Mouse (Mus musculus) neural tube, embryonic 12.5 days (tissue): ENCODE measurements around the gene Snx32. TPM values are rescaled to one million over a fixed set of nuclear protein-coding genes. Genes with fewer than 3 reads are reported as not detected.
A peak's percentile ranks its signal among the peaks of the same experiment; 100 is the strongest.

Experiments
- ATAC-seq: fragments of 200-750 bp; cut with Nextera tagmentation; 2 replicates; pipeline ENCODE4 v1.8.0; 2017; ENCODE audit warnings: low read depth, mild to moderate bottlenecking, moderate TSS enrichment, moderate library complexity; ENCODE audit not compliant: low FRiP score
- H3K27ac ChIP-seq: fragments of 300-500 bp; sonication (generic); 2 replicates; pipeline ENCODE4 v1.5.1; 2016
- H3K27me3 ChIP-seq: fragments of 300-500 bp; sonication (generic); replicated peaks from 2 replicates; pipeline ENCODE4 v1.6.1; 2016; ENCODE audit warnings: mild to moderate bottlenecking
- H3K36me3 ChIP-seq: fragments of 300-500 bp; sonication (generic); 2 replicates; pipeline ENCODE4 v1.6.1; 2016; ENCODE audit warnings: mild to moderate bottlenecking
- H3K4me1 ChIP-seq: fragments of 300-500 bp; sonication (generic); 2 replicates; pipeline ENCODE4 v1.6.1; 2016
- H3K4me2 ChIP-seq: fragments of 300-500 bp; sonication (generic); replicated peaks from 2 replicates; pipeline ENCODE4 v1.6.1; 2016; ENCODE audit warnings: mild to moderate bottlenecking
- H3K4me3 ChIP-seq: fragments of 300-500 bp; sonication (generic); 2 replicates; pipeline ENCODE4 v1.5.1; 2016
- H3K9ac ChIP-seq: fragments of 300-500 bp; sonication (generic); 2 replicates; pipeline ENCODE4 v1.6.1; 2016; ENCODE audit warnings: mild to moderate bottlenecking
- H3K9me3 ChIP-seq: fragments of 300-500 bp; sonication (generic); 2 replicates; pipeline ENCODE4 v1.6.1; 2016; ENCODE audit warnings: mild to moderate bottlenecking
- WGBS: fragments of 180-500 bp; shearing (Covaris S2); methylation state at CpG from one replicate; pipeline ENCODE4 v1.1.7; 2016; 5-methylcytosine and 5-hydroxymethylcytosine counted together
- polyA plus RNA-seq: library from polyadenylated mRNA; unstranded; fragments of >200 nt; fragmentation: Nextera tagmentation; extraction: Ambion mirVana; gene quantifications from 2 replicates; pipeline ENCODE4 v1.2.1, GENCODE M21; 2016

Snx32 gene
- polyA plus RNA-seq, 1 experiment from 2014 or later, result 47.1 TPM

DNA sequence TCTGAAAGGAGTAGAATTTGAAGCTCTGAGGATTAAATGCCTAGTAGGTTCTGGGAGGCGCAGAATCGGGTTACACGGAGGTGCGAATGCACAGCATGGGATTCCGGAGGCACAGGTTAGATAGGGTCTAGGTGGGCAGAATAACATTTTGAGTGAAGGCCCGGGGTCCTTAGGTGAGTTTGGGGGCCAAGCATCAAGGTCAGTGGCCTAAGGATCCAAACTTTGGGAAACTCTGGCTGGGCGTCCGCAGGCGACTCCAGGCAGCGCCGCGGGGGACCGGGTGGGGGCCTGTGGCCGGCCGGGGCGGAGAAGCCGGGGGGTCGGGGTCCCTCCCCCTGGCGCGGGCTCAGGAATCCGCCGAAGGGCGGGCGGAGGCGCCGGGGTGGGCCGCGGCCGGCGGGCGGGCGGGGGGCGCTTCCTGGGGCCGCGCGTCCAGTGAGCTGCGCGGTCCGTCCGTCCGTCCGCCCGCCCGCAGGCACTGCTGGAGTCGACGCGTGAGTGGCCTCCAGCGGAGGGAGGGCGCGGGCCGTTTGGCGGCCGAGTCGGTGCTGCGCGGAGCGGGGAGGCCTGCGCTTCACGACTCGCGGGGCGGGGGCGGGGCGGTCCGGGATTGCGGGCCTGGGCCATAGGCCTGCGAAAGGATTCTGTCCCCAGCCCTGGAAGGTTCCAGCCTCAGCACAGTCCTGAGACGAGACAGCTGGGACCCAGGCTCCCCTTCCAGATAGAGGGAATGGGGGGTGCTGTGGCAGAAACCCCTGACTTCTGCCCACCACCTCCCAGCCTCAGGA lies 35.9 kb downstream of the Snx32 start:
- Histone ChIP-seq H3K9me3 (no peaks in the 10 kb centered on the region), H3K27me3 (no peaks in the 10 kb centered on the region), H3K4me1 (peaks cover 24% of the 10 kb centered on the region), H3K36me3 (peaks cover 11% of the 10 kb centered on the region; the same call in 1 of the 2 replicates), H3K27ac (peak overlapping the region; percentile 32; the same call in 1 of the 2 replicates), H3K4me3 (peak overlapping the region; percentile 61), H3K4me2 (peak overlapping the region; percentile 98), H3K9ac (peak overlapping the region; percentile 85)
- ATAC-seq, result peak; percentile 67
- 1% methylated on average over 65 of the region's 68 CpGs for WGBS

DNA sequence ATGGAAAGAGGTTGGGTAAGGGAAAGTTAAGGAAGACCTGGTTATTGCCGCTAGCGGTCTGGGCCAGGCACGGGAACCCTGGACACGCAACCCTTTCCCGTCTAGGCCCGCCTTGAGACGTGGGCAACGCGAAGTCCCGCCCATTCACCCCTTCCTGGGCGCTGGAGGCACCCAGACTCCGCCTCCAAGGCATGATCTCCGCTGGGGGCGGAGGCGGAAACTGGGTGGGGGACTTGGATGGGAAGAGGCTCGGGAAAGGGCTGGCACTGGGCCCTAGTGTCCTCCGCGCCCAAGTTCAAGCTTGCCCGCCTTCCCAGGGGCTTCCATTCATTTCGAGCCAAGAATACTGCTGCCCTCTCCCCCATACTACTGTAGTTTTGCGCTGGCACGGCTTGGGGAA lies 36.6 kb downstream of the Snx32 start, which contains the start of gene Efemp2:
Efemp2 (plus strand) TSS at position 235 of the 400 bp plus-strand sequence.
- no peaks in the 10 kb centered on the region for H3K27me3 ChIP-seq
- no peaks in the 10 kb centered on the region for H3K9me3 ChIP-seq
- peaks cover 24% of the 10 kb centered on the region for H3K4me1 ChIP-seq
- peak within 1 kb of the TSS; percentile 85 for H3K9ac ChIP-seq
- H3K27ac ChIP-seq, result peak within 1 kb of the TSS; percentile 32; the same call in 1 of the 2 replicates
- ATAC-seq, result 0 out of 2 replicates have a peak, but pooled peaks have one; percentile 45
- peak within 1 kb of the TSS; percentile 61 for H3K4me3 ChIP-seq
- peak within 1 kb of the TSS; percentile 98 for H3K4me2 ChIP-seq
- WGBS, result 2% methylated on average over 22 of the region's 22 CpGs
- peaks cover 10% of the 10 kb centered on the region; the same call in 1 of the 2 replicates for H3K36me3 ChIP-seq

DNA sequence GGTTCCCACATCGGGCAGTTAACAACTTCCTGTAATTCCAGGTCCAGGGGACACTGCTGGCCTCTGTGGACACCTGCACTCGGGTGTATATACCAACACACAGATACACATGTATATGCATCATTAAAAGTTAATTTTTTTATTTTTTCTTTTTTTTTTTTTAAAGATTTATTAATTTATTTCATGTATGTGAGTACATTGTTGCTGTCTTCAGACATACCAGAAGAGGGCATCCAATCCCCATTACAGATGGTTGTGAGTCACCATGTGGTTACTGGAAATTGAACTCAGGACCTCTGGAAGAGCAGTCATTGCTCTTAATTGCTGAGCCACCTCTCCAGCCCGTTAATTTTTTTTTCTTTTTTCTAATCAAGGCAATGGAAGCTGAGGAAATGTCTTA lies 37.5 kb downstream of the Snx32 start:
- H3K9ac ChIP-seq, result no peak overlapping the region
- no peak overlapping the region for H3K27ac ChIP-seq
- 0 out of 2 replicates have a peak, but pooled peaks cover 3% of the 10 kb centered on the region for H3K36me3 ChIP-seq
- WGBS, result 81% methylated on average over 3 of the region's 3 CpGs
- no peak overlapping the region for H3K4me3 ChIP-seq
- peaks cover 24% of the 10 kb centered on the region for H3K4me1 ChIP-seq
- no peak for ATAC-seq
- H3K4me2 ChIP-seq, result no peak overlapping the region; the same call in 1 of the 2 replicates
- H3K27me3 ChIP-seq, result no peaks in the 10 kb centered on the region
- H3K9me3 ChIP-seq, result no peaks in the 10 kb centered on the region

DNA sequence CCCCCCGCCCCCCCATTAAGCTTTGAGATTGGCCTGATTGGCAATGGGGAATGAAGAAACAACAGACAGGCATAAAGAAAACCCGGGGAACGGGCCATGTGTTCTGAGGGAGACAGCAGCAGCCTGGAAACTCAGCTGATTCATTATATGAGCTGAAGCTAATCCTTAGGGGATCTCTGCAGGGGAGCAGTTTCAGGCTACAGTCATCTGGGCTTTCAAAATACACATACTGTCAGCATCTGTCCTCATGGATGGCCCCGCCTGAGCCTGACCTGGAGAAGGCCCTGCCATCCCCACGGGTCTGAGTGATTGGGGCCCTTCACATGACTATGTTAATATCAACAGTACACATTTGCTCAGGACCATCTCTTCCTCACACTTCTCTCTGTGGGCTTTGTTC lies 38.5 kb downstream of the Snx32 start:
- Histone ChIP-seq H3K9ac (no peak overlapping the region), H3K27ac (no peak overlapping the region), H3K4me3 (no peak overlapping the region), H3K36me3 (peaks cover 8% of the 10 kb centered on the region), H3K4me2 (no peak overlapping the region), H3K4me1 (peaks cover 24% of the 10 kb centered on the region), H3K9me3 (no peaks in the 10 kb centered on the region), H3K27me3 (no peaks in the 10 kb centered on the region)
- WGBS, result 46% methylated on average over 5 of the region's 5 CpGs
- ATAC-seq, result no peak

DNA sequence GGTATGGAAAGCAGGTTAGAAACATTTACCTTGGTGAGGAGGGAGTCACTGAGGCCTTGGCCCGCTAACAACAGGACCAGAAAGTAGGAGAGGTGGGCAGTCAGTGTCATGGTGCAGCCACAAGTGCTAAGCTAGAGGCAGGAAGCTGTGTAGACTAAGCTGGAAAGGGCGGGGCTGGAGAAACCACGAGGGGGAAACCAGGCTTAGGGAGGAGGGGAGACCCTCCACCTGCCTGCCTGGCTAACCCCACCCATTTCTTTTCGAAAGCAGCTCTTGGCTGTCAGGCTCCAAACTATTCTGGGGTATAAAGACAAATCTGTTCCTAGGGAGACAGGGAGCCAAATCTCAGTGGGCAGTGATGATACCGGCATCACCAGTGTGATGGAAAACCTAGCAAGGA lies 42.0 kb downstream of the Snx32 start, which contains the start of gene Ctsw:
Ctsw (minus strand) TSS at position 134 of the 400 bp plus-strand sequence.
- Histone ChIP-seq H3K36me3 (peaks cover 30% of the 10 kb centered on the region), H3K27me3 (no peaks in the 10 kb centered on the region), H3K4me2 (no peak within 1 kb of the TSS), H3K27ac (no peak within 1 kb of the TSS), H3K9ac (no peak within 1 kb of the TSS), H3K4me1 (peaks cover 10% of the 10 kb centered on the region), H3K4me3 (no peak within 1 kb of the TSS), H3K9me3 (no peaks in the 10 kb centered on the region)
- ATAC-seq, result no peak
- 64% methylated on average over 5 of the region's 5 CpGs for WGBS

DNA sequence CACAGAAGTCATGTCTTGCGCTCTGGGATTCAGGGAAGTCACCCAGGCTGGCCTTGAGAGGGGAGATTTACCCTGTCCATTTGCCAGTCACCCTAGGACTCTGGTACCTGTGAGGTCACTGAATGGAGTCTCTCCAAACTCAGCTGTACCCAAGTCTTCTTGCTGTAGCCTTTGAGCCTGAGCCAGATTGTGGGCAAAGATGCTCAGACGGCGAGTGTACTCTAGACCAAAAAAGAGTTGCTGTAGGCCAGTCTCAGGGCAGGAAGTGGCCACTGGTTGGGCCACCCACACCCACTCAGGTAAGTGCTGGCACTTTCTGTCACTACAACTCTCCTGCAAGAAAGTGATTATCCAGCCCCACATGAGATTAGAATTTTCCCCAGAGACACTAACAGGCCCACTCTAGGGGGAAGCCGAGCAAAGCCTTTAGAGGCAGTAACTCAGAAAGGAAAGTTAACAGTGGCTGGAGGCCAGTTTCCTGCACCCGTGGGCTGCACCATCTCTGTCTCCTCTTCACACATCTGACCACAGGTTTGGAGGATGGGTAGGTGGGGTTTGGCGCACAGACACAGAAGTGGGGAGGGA lies 43.3 kb downstream of the Snx32 start:
- WGBS, result 94% methylated on average over 6 of the region's 6 CpGs
- Histone ChIP-seq H3K4me1 (peaks cover 10% of the 10 kb centered on the region), H3K27ac (no peak overlapping the region), H3K4me3 (no peak overlapping the region), H3K27me3 (no peaks in the 10 kb centered on the region), H3K9me3 (no peaks in the 10 kb centered on the region), H3K36me3 (peaks cover 41% of the 10 kb centered on the region), H3K9ac (no peak overlapping the region), H3K4me2 (no peak overlapping the region)
- no peak for ATAC-seq

DNA sequence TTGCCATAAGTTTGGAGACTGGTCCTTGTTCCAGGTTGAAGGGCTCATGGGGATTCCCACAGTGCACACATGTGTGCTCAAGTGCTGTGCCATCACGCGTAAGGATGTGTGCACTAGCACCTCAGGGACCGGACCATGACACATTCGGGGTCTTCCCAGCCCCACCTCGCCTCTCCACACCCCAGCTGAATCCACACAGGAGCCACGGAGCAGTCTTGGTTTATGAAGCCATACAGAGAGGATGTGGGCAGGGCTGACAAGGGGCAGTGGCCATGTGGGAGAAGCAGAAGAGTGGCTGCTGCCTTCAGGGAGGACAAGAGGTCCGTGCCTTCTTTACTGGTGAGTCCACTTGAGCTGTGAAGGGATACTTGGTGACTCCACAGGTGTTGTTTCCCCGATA lies 45.3 kb downstream of the Snx32 start:
- Histone ChIP-seq H3K9me3 (no peaks in the 10 kb centered on the region), H3K27me3 (no peaks in the 10 kb centered on the region), H3K27ac (no peak overlapping the region), H3K36me3 (peaks cover 41% of the 10 kb centered on the region), H3K4me1 (peaks cover 19% of the 10 kb centered on the region), H3K9ac (no peak overlapping the region), H3K4me3 (no peak overlapping the region), H3K4me2 (no peak overlapping the region)
- no peak for ATAC-seq
- WGBS, result 96% methylated on average over 8 of the region's 8 CpGs

DNA sequence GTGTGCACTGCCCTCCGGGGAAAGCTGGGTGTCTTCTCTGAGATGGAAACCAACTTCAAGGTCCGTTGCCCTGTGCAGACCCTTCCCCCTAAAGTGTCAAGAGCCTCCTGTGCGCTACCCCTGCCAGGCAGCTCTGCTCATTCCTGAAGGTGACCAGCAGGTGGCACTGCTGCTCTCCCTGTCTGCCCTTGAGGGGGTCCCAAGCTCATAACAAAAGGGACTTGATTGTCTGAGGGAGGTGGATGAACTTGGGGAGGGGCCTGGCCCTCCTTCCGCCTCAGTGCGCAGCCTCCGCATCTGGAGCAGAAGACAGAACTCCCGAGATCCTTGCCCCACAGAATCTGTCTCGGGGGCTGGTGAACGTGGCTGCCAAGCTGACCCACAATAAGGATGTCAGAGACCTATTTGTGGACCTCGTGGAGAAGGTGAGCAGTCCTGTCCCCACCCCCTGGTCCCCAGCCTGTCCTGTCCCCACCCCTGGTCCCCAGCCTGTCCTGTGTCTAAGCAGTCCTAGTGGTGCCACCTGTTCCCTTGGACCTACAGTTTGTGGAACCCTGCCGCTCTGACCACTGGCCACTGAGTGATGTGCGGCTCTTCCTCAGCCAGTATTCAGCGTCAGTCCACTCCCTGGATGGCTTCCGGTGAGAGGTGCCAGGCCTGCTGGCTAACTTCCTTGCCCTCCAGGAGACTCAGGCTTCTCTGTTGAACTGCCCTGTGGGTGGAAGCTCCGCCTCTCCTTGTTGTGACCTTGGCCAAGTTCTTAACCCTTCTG lies 46.4 kb downstream of the Snx32 start:
- Histone ChIP-seq H3K27ac (no peak overlapping the region), H3K4me3 (peak overlapping the region; percentile 18; the same call in 1 of the 2 replicates), H3K9ac (peak overlapping the region; percentile 57), H3K9me3 (no peaks in the 10 kb centered on the region), H3K36me3 (peaks cover 41% of the 10 kb centered on the region), H3K27me3 (no peaks in the 10 kb centered on the region; the same call in 1 of the 2 replicates), H3K4me2 (peak overlapping the region; percentile 58), H3K4me1 (peaks cover 22% of the 10 kb centered on the region)
- ATAC-seq, result peak; percentile 63
- 45% methylated on average over 15 of the region's 15 CpGs for WGBS

DNA sequence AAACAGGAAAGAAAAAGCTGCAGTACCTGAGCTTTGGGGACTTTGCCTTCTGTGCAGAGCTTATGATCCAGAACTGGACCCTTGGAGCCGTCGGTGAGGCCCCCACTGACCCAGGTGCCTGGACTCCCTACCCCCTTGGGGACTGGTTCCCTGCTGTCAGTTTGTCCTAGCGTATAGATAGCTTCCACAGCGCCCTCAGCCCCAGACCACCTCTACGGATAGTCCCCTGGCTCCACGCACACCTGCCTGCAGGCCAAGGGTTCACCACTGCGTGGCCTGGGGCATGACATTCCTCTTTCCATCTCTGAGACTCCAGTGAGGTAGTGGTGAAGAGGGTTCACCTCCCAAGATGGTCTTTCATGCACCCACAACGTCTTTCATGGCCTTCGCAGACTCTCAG lies 47.1 kb downstream of the Snx32 start:
- Histone ChIP-seq H3K4me1 (peaks cover 22% of the 10 kb centered on the region), H3K9me3 (no peaks in the 10 kb centered on the region), H3K27me3 (no peaks in the 10 kb centered on the region; the same call in 1 of the 2 replicates), H3K4me3 (0 out of 2 replicates have a peak overlapping the region, but pooled peaks have one; percentile 2), H3K4me2 (no peak overlapping the region), H3K9ac (no peak overlapping the region), H3K27ac (no peak overlapping the region), H3K36me3 (peaks cover 41% of the 10 kb centered on the region)
- ATAC-seq, result no peak
- WGBS, result 90% methylated on average over 9 of the region's 9 CpGs

DNA sequence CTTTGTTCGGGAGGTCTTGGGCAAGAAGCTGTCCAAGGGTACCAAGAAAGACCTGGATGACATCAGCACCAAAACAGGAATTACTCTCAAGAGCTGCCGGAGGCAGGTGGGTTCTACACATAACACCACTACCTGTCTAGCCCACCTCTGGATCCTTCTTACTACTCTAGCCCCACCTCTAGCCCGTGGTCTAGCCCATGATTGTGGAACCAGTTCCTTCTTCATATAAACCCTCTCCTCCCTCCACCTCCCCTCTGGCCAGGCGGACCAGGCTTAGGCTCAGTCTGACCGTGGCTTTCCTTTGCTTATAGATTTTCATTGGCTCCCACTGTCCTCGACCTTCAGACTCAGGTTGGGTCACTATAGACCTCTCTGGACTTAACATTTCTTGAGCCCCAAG lies 48.9 kb downstream of the Snx32 start:
- Histone ChIP-seq H3K27ac (no peak overlapping the region), H3K4me2 (peak overlapping the region; percentile 94), H3K36me3 (peaks cover 28% of the 10 kb centered on the region), H3K27me3 (no peaks in the 10 kb centered on the region; the same call in 1 of the 2 replicates), H3K9ac (peak overlapping the region; percentile 78; the same call in 1 of the 2 replicates), H3K4me1 (peaks cover 27% of the 10 kb centered on the region), H3K9me3 (no peaks in the 10 kb centered on the region), H3K4me3 (peak overlapping the region; percentile 73)
- no peak for ATAC-seq
- 89% methylated on average over 6 of the region's 6 CpGs for WGBS

DNA sequence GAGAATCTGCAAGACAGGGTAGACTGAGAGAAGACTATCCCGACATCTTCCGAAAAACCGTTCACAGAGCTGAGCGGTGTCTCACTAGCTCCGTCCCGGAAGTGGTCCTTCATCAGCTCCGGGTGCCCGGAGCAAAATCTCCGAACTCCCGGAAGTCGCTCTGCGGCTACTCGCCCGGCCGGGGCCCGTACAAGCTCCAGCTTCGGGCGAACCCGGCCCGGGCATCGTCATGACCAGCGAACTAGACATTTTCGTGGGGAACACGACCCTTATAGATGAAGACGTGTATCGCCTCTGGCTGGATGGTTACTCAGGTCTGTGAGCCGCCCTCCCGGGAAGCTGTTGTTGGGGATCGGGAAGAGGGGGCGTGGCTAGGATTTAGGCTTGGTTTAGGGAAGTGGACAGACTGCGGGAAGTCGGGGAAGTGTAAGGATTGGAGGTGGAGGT lies 49.9 kb downstream of the Snx32 start, which contains the start of gene Fibp:
Fibp (plus strand) TSS at position 151 of the 447 bp plus-strand sequence.
- Histone ChIP-seq H3K36me3 (peaks cover 19% of the 10 kb centered on the region), H3K9me3 (no peaks in the 10 kb centered on the region), H3K9ac (peak within 1 kb of the TSS; percentile 78), H3K4me3 (peak within 1 kb of the TSS; percentile 73), H3K4me1 (peaks cover 37% of the 10 kb centered on the region), H3K27me3 (no peaks in the 10 kb centered on the region; the same call in 1 of the 2 replicates), H3K4me2 (peak within 1 kb of the TSS; percentile 94), H3K27ac (no peak within 1 kb of the TSS)
- ATAC-seq, result peak; percentile 54; the same call in 1 of the 2 replicates
- under 1% methylated on average over 32 of the region's 32 CpGs for WGBS
